Comparison of ENCODE assay signal across 13 mouse cellular contexts in genomic region chr9:25414315-25414714, GRCm38 (mm10).
"Had no signal": no experiment of that assay in that cellular context is flagged by ENCODE, and none has a peak within 500 bp of the region (broad histone marks: within the 10 kb centered on the region; RNA-seq: fewer than 3 reads in every experiment).

No protein-coding gene starts in this region.

- H3K9ac ChIP-seq: liver, embryonic 13.5 days; stomach, embryonic 15.5 days had no signal

- H3K9me3 ChIP-seq: liver, embryonic 13.5 days; stomach, embryonic 15.5 days had no signal

- H3K27me3 ChIP-seq: liver, embryonic 13.5 days; stomach, embryonic 15.5 days had no signal

- H3K4me2 ChIP-seq: liver, embryonic 13.5 days; midbrain, embryonic 11.5 days; stomach, embryonic 15.5 days had no signal

- DNase-seq: kidney, adult 9 months; kidney, postnatal 14 days; liver, embryonic 13.5 days; lung, adult 2 months; lung, postnatal 14 days; lung, postnatal 4 days; midbrain, embryonic 14.5 days; spleen, adult 18-20 months; thymus, adult 18-20 months; thymus, postnatal 36 days had no signal

- H3K36me3 ChIP-seq: liver, embryonic 13.5 days; stomach, embryonic 15.5 days had no signal

- H3K4me3 ChIP-seq: layer of hippocampus, adult 2 months; liver, embryonic 13.5 days; stomach, embryonic 15.5 days had no signal

- H3K27ac ChIP-seq: layer of hippocampus, adult 2 months; liver, embryonic 13.5 days; stomach, embryonic 15.5 days had no signal

- H3K4me1 ChIP-seq: liver, embryonic 13.5 days; stomach, embryonic 15.5 days had no signal
